Mouse (Mus musculus) MEL (cell line): ENCODE measurements around the gene Clec4f. TPM values are rescaled to one million over a fixed set of nuclear protein-coding genes. Genes with fewer than 3 reads are reported as not detected.

Experiments
- DNase-seq: peaks from one replicate; pipeline ENCODE4 v3.0.0; 2011; ENCODE audit warnings: low read depth, low spot score
- H3K27ac ChIP-seq: 2 replicates; pipeline ENCODE4 v1.5.1; 2012; ENCODE audit warnings: low read depth, mild to moderate bottlenecking, control low read depth, low read length, moderate library complexity; ENCODE audit not compliant: control insufficient read depth
- H3K27me3 ChIP-seq, 2 experiments: fragments of 150-350 bp in 1 of 2; sonication (generic) in 1 of 2; 2 replicates each; pipeline ENCODE4 v1.6.1; 2012; ENCODE audit warnings: low read length in 2 of 2, mild to moderate bottlenecking in 2 of 2, improper control_type of control experiment in 1 of 2, moderate library complexity in 1 of 2; ENCODE audit not compliant: insufficient read depth in 2 of 2, control insufficient read depth in 1 of 2
- H3K36me3 ChIP-seq, 2 experiments: 2 replicates each; pipeline ENCODE4 v1.6.1; 2012 to 2014; ENCODE audit warnings: low read length in 2 of 2, improper control_type of control experiment in 1 of 2, inconsistent platforms in 1 of 2, mild to moderate bottlenecking in 1 of 2; ENCODE audit not compliant: insufficient read depth in 2 of 2, control insufficient read depth in 1 of 2
- H3K4me1 ChIP-seq, 2 experiments: fragments of 150-350 bp in 1 of 2; sonication (generic) in 1 of 2; 2 replicates each; pipeline ENCODE4 v1.6.1; 2012; ENCODE audit warnings: low read length in 2 of 2, improper control_type of control experiment in 1 of 2, mild to moderate bottlenecking in 1 of 2; ENCODE audit not compliant: insufficient read depth in 2 of 2, control insufficient read depth in 1 of 2
- H3K4me3 ChIP-seq, 2 experiments: fragments of 150-350 bp in 1 of 2; sonication (generic) in 1 of 2; 2 replicates each; pipeline ENCODE4 v1.5.1; 2012; ENCODE audit warnings: low read depth in 2 of 2, low read length in 2 of 2, mild to moderate bottlenecking in 2 of 2, moderate library complexity in 2 of 2, control low read depth in 1 of 2, improper control_type of control experiment in 1 of 2; ENCODE audit not compliant: control insufficient read depth in 1 of 2, insufficient read depth in 1 of 2
- H3K79me2 ChIP-seq: 2 replicates; pipeline ENCODE4 v1.6.1; 2012; ENCODE audit warnings: mild to moderate bottlenecking, low read length, moderate library complexity; ENCODE audit not compliant: control insufficient read depth, poor library complexity, insufficient read depth
- H3K9ac ChIP-seq: 2 replicates; pipeline ENCODE4 v1.6.1; 2012; ENCODE audit warnings: low read depth, mild to moderate bottlenecking, control low read depth, low read length, moderate library complexity; ENCODE audit not compliant: control insufficient read depth, poor library complexity, severe bottlenecking
- H3K9me3 ChIP-seq: fragments of 150-350 bp; sonication (generic); replicated peaks from 2 replicates; pipeline ENCODE4 v1.6.1; 2012; ENCODE audit warnings: mild to moderate bottlenecking, low read length, improper control_type of control experiment, moderate library complexity; ENCODE audit not compliant: insufficient read depth
- BHLHE40 ChIP-seq: IDR thresholded peaks from 2 replicates; pipeline ENCODE4 v1.6.1; 2012; ENCODE audit warnings: low read depth, mild to moderate bottlenecking, inconsistent platforms, low read length, improper control_type of control experiment, borderline replicate concordance
- CHD2 ChIP-seq: IDR thresholded peaks from 2 replicates; pipeline ENCODE4 v1.6.1; 2011; ENCODE audit warnings: low read length, improper control_type of control experiment
- ELF1 ChIP-seq: IDR thresholded peaks from 2 replicates; pipeline ENCODE4 v1.6.1; 2014; ENCODE audit warnings: low read depth, mild to moderate bottlenecking, inconsistent platforms, low read length, improper control_type of control experiment, moderate library complexity
- ETS1 ChIP-seq: IDR thresholded peaks from 2 replicates; pipeline ENCODE4 v1.6.1; 2012; ENCODE audit warnings: low read depth, mild to moderate bottlenecking, inconsistent platforms, low read length, improper control_type of control experiment, moderate library complexity
- GATA1 ChIP-seq: IDR thresholded peaks from 2 replicates; pipeline ENCODE4 v1.6.1; 2011; ENCODE audit warnings: low read depth, low read length, improper control_type of control experiment
- MAZ ChIP-seq: IDR thresholded peaks from 2 replicates; pipeline ENCODE4 v1.6.1; 2012; ENCODE audit warnings: low read depth, mild to moderate bottlenecking, inconsistent platforms, low read length, improper control_type of control experiment
- MEF2A ChIP-seq: IDR thresholded peaks from 2 replicates; pipeline ENCODE4 v1.6.1; 2014; ENCODE audit warnings: low read depth, mild to moderate bottlenecking, inconsistent platforms, low read length, improper control_type of control experiment; ENCODE audit not compliant: poor library complexity, insufficient replicate concordance, severe bottlenecking; ENCODE audit errors: extremely low read depth
- MYB ChIP-seq: IDR thresholded peaks from 2 replicates; pipeline ENCODE4 v1.6.1; 2011; ENCODE audit warnings: mild to moderate bottlenecking, low read depth, low read length, improper control_type of control experiment
- NELFE ChIP-seq: IDR thresholded peaks from 2 replicates; pipeline ENCODE4 v1.6.1; 2011; ENCODE audit warnings: low read depth, low read length, improper control_type of control experiment
- NRF1 ChIP-seq: IDR thresholded peaks from 2 replicates; pipeline ENCODE4 v1.6.1; 2014; ENCODE audit warnings: low read depth, mild to moderate bottlenecking, inconsistent platforms, low read length, improper control_type of control experiment, moderate library complexity; ENCODE audit not compliant: poor library complexity, insufficient read depth, severe bottlenecking
- POLR2A ChIP-seq, 2 experiments: IDR thresholded peaks; 2 replicates each; pipeline ENCODE4 v1.6.1; 2011 to 2012; ENCODE audit warnings: low read length in 2 of 2, mild to moderate bottlenecking in 2 of 2, control low read depth in 1 of 2, improper control_type of control experiment in 1 of 2, low read depth in 1 of 2, moderate library complexity in 1 of 2; ENCODE audit not compliant: control insufficient read depth in 1 of 2, insufficient read depth in 1 of 2, poor library complexity in 1 of 2
- POLR2AphosphoS2 ChIP-seq: IDR thresholded peaks from 2 replicates; pipeline ENCODE4 v1.6.1; 2011; ENCODE audit warnings: low read length, improper control_type of control experiment
- POLR2AphosphoS5 ChIP-seq: IDR thresholded peaks from 2 replicates; pipeline ENCODE4 v1.6.1; 2012; ENCODE audit warnings: low read depth, borderline replicate concordance, mild to moderate bottlenecking, inconsistent platforms, low read length, moderate library complexity, mixed read lengths
- RAD21 ChIP-seq: IDR thresholded peaks from 2 replicates; pipeline ENCODE4 v1.6.1; 2011; ENCODE audit warnings: mild to moderate bottlenecking, low read depth, low read length, improper control_type of control experiment
- RCOR1 ChIP-seq: IDR thresholded peaks from 2 replicates; pipeline ENCODE4 v1.6.1; 2012; ENCODE audit warnings: low read depth, mild to moderate bottlenecking, inconsistent platforms, low read length, improper control_type of control experiment
- SIN3A ChIP-seq: IDR thresholded peaks from 2 replicates; pipeline ENCODE4 v1.6.1; 2012; ENCODE audit warnings: low read length, improper control_type of control experiment, inconsistent platforms
- TAL1 ChIP-seq: IDR thresholded peaks from 2 replicates; pipeline ENCODE4 v1.6.1; 2012; ENCODE audit warnings: mild to moderate bottlenecking, inconsistent platforms, low read length, moderate library complexity, mixed read lengths
- TBP ChIP-seq: IDR thresholded peaks from 2 replicates; pipeline ENCODE4 v1.8.0; 2011; ENCODE audit warnings: low read depth, low read length, improper control_type of control experiment
- TCF12 ChIP-seq: IDR thresholded peaks from 2 replicates; pipeline ENCODE4 v1.6.1; 2014; ENCODE audit warnings: low read depth, mild to moderate bottlenecking, inconsistent platforms, low read length, improper control_type of control experiment, moderate library complexity
- UBTF ChIP-seq: IDR thresholded peaks from 2 replicates; pipeline ENCODE4 v1.6.1; 2012; ENCODE audit warnings: low read depth, mild to moderate bottlenecking, inconsistent platforms, low read length, improper control_type of control experiment, moderate library complexity, borderline replicate concordance; ENCODE audit not compliant: insufficient read depth
- USF1 ChIP-seq: IDR thresholded peaks from 2 replicates; pipeline ENCODE4 v1.6.1; 2014; ENCODE audit warnings: low read depth, mild to moderate bottlenecking, inconsistent platforms, low read length, improper control_type of control experiment, moderate library complexity
- USF2 ChIP-seq, 2 experiments: IDR thresholded peaks; 2 replicates each; pipeline ENCODE4 v1.6.1; 2011 to 2012; ENCODE audit warnings: improper control_type of control experiment in 2 of 2, low read length in 2 of 2, borderline replicate concordance in 1 of 2, inconsistent platforms in 1 of 2, low read depth in 1 of 2, mild to moderate bottlenecking in 1 of 2; ENCODE audit not compliant: insufficient read depth in 1 of 2
- ZKSCAN1 ChIP-seq: IDR thresholded peaks from 2 replicates; pipeline ENCODE4 v1.6.1; 2012; ENCODE audit warnings: low read depth, mild to moderate bottlenecking, inconsistent platforms, low read length, improper control_type of control experiment, moderate library complexity
- polyA plus RNA-seq, 2 experiments: library from polyadenylated mRNA; stranded (reverse) in 1 of 2; unstranded in 1 of 2; fragments of >175 nt in 1 of 2; fragments of >200 nt in 1 of 2; gene quantifications; 2 replicates each; pipeline versions ENCODE4 v1.2.1 to v1.2.4; 2012; ENCODE audit warnings: low replicate concordance in 2 of 2, low read depth in 1 of 2; ENCODE audit not compliant: insufficient read length in 2 of 2, insufficient read depth in 1 of 2, missing spikeins in 1 of 2
- total RNA-seq: library from RNA; depleted of rRNA; stranded (reverse); fragments of 300-350 nt; gene quantifications from 2 replicates; pipeline ENCODE4 v1.2.3, GENCODE M21; 2012

Clec4f gene
- total and polyA plus RNA-seq, 3 experiments = not detected

- H3K9ac ChIP-seq = no peak overlapping the region
- H3K27ac ChIP-seq = no peak overlapping the region
- TF ChIP-seq POLR2A (IDR thresholded peaks at IDR 0.05; ENCODE audit: control insufficient read depth in 1 of 2, insufficient read depth in 1 of 2, low read depth in 1 of 2, low read length in 2 of 2, poor library complexity in 1 of 2) (no peak), CHD2 (no peak), ELF1 (no peak), USF2 (IDR thresholded peaks at IDR 0.05; ENCODE audit: borderline replicate concordance in 1 of 2, insufficient read depth in 1 of 2, low read depth in 1 of 2, low read length in 2 of 2) (no peak), NRF1 (no peak), ETS1 (no peak), POLR2AphosphoS2 (no peak), RAD21 (no peak), TBP (no peak), MAZ (no peak), MYB (no peak), BHLHE40 (no peak)
- H3K27me3 ChIP-seq = peaks cover 10 to 17% of the 10 kb centered on the region in 2 experiments
- no peaks in the 10 kb centered on the region for H3K79me2 ChIP-seq
- no peak overlapping the region for H3K4me3 ChIP-seq
- H3K9me3 ChIP-seq = no peaks in the 10 kb centered on the region
- DNase-seq = no peak
- H3K4me1 ChIP-seq = no peaks in the 10 kb centered on the region
- H3K36me3 ChIP-seq = no peaks in the 10 kb centered on the region
Measured at GRCm38 (mm10) chr6:83599636-83600174, 56.3 kb downstream of the Clec4f start.

DNA sequence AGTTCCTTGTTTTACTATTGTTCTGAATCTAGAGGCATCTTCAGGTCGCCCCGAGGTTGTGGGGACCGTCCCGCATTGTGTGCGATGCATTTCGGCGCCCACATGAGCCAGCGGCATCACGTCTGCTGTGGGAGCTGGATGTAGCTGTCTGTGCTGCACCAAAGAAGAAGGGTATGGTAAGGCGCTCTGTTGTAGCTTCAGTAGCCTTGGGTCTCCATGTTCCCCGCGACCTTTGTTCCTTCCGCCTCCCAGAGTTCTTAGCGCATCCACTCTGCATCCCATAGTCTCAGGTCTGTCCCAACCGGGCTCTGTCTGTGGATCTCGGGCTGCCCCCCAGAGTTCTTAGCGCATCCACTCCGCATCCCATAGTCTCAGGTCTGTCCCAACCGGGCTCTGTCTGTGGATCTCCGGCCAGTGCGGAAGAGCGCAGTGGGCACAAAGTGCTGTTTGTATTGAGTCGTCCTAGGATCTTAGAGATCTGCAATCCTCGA is 56.9 kb downstream of the Clec4f start:
- H3K36me3 ChIP-seq = no peaks in the 10 kb centered on the region

More for the DNA sequence above, 56.9 kb downstream of the Clec4f start:
- TF ChIP-seq SIN3A = no peak
- TF ChIP-seq UBTF = no peak
- no peak for TF ChIP-seq RCOR1
- TF ChIP-seq TAL1 = no peak
- TF ChIP-seq USF2 (IDR thresholded peaks at IDR 0.05; ENCODE audit: borderline replicate concordance in 1 of 2, insufficient read depth in 1 of 2, low read depth in 1 of 2, low read length in 2 of 2) = no peak
- no peak for TF ChIP-seq TCF12
- TF ChIP-seq ZKSCAN1 = no peak
- TF ChIP-seq MEF2A = no peak
- no peak for TF ChIP-seq NELFE
- TF ChIP-seq MAZ = no peak
- TF ChIP-seq GATA1 = no peak
- TF ChIP-seq USF1 = no peak
- TF ChIP-seq POLR2AphosphoS5 = no peak
- no peak overlapping the region for H3K9ac ChIP-seq
- no peaks in the 10 kb centered on the region for H3K79me2 ChIP-seq
- no peaks in the 10 kb centered on the region for H3K4me1 ChIP-seq
- no peak overlapping the region for H3K4me3 ChIP-seq
- peaks cover 10 to 17% of the 10 kb centered on the region in 2 experiments for H3K27me3 ChIP-seq
- no peak for DNase-seq
- no peak overlapping the region for H3K27ac ChIP-seq
- no peaks in the 10 kb centered on the region for H3K9me3 ChIP-seq
